Mouse (Mus musculus): Measurements from ENCODE around the gene Htr1a. TPM values are rescaled to one million over a fixed set of nuclear protein-coding genes. Genes with fewer than 3 reads are reported as not detected.
A peak's percentile ranks its signal among the peaks of the same experiment; 100 is the strongest.

Gene Htr1a
- 10 to 100 TPM; 36.2 to 40.0 TPM for total RNA-seq (2021)
- long read RNA-seq, full-length matches to known transcripts, result 64 of 64 reads
- long read RNA-seq, partial matches to known transcripts, result 0 of 64 reads
- long read RNA-seq, other reads (novel, unspliced or antisense), result 0 of 64 reads

DNA sequence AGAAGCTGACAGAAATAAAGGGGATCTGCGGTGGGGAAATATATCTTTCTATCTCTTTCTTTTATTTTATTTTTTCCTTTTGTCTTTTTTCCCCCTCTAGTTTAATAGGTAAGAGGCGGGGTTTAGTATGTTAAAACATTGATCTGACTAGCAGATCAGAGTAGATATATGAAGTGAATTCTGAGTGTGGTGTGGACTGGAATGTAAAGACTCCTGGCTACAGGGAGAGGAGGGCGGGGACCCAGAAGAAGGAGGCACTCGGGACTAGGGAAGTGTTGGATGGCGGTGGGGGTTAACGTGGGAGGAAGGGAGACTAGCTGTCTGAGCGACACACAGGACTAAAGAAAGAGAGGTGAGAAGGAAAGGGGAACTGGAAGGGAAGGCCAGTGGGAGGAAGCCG lies at the start of gene Htr1a:
Gene Htr1a (plus strand): TSS at position 301 of the 400 bp plus-strand sequence.
- DNase-seq (ENCODE audit: low spot score in 2 of 2), result peak in 1 of 2 experiments; percentile 24

DNA sequence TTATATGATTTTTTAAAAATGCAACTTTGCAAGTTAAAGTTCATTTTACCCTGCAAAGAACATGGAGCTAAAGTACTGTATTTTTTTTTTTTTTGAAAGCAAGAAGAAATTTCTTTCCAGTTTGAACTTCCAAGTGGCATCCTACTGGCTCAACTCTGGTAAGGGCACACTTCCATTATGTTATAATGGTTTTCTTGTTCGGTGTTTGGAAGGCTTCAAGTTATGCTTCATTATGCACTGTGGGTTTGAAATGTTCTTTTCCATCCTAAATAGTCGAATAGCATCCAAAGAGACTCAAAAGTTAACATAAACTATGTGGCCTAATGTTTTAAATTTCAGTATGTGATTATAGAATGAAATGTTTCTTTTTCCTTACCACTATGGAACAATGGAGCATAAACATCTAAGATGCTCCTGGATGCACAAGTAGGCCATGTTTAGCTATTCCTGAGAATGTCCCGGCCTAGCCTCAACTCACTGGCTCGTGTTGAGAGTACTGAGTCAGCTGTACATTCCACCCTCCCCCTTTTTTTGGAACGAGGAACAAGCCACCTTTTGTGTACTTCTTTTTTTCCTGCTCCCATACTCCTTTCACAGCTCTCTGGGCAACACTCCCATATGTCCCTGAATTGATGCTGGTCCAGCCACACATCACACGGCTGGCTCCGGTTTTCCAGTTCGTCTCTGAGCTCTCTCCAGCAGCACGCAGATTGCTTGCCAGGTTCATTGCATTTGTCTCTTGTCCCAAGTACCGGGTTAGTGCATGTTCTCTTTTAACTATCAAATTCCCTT lies 31.7 kb upstream of the Htr1a start:
- peak; percentile 9 to 46 for DNase-seq (ENCODE audit: low spot score in 2 of 2)

DNA sequence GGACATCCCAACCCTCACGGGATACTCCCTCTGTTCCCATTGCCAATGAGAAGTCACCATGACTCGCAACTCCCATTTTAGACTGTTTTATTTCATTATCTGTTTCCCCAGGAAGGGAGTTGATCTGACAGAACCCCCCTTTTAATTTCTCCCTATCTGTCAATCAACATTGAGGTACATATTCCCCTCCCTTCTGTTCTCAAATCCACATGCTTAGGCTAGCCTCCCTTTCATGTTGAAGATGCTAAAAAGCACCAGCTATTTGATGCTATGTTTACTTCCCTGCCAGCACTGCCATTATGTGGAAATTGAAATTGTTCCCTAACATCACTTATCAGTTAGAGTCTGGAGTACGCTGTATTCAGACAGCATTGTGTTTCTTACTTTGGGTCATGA lies 31.1 kb upstream of the Htr1a start:
- DNase-seq (ENCODE audit: low spot score in 2 of 2), result no peak

DNA sequence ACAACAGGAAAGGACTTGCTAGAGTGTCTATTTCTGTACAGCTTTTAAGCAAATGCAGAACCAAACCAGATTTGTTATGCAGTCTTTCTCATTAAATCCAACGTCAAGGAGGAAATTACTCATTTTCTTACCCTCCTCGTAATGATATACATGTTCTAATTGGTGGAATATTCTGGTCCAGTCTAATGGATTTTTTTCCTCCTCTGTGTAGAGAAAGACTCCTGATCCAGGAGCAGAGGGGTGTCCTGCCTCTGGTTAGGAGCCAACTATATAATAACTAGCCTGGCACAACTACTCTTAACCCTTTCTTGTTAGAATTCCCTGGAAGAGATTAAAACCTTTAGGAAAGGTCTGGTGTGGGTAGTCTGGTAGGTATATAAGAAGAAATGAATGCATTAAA lies 10.3 kb upstream of the Htr1a start:
- no peak for DNase-seq (ENCODE audit: low spot score in 2 of 2)

DNA sequence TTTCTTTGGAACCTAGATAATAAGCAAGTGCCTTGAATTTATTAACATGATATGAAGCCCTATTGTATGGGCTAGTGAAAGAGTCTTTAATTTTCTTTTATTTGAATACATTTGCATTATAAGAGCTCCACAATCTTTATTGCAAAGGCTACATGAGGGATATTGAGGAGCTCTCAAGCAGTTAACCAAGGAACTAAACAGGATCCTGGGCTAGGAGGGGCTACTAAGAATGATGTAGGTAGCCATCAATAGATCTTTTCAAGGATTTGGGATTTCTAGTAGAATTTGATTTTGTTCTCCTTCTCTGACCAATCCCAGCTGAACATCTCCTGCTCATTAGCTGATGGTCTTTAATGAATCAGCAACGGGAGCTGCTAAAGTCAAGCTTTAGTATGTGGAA lies 9.8 kb upstream of the Htr1a start:
- DNase-seq (ENCODE audit: low spot score in 2 of 2), result no peak

DNA sequence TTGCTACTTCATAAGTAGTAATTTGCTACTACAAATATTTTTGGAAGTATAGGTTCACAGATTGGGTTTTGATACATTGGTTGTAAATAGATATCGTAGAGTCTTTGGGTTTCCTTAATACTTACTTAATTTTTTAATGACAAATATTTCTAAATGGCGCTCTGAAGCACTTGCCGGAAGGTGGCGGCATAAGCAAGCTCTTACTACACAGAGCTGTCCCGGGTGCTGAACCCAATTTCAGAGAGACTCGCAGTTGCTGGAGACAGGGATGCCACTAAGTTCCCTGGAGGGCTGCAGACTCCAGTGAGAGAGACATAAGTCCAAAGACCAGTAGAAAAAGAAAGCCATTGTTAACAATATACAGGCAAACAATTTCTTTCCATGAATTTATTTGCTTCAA lies 863 bp upstream of the Htr1a start:
- DNase-seq (ENCODE audit: low spot score in 2 of 2), result peak; percentile 35 to 83

DNA sequence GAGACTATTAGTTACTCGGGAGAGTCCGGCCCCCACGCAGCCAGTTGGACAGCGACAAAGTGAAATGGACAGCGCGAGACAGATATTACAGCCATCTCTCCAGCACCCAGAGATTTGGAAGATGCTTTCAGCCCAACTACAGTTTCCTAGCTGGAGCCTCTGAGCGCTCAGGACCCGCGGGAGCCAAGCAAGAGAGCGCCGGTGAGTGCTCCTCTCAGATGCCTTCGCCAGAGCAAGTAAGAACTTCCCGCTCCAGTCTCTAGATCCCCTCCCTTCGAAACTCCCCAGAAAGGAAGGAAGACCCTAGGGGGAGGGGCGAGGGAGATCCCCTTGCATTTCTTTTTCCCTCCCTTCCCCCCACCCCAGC lies 415 bp downstream of the Htr1a start:
- DNase-seq (ENCODE audit: low spot score in 2 of 2), result peak in 1 of 2 experiments; percentile 41

DNA sequence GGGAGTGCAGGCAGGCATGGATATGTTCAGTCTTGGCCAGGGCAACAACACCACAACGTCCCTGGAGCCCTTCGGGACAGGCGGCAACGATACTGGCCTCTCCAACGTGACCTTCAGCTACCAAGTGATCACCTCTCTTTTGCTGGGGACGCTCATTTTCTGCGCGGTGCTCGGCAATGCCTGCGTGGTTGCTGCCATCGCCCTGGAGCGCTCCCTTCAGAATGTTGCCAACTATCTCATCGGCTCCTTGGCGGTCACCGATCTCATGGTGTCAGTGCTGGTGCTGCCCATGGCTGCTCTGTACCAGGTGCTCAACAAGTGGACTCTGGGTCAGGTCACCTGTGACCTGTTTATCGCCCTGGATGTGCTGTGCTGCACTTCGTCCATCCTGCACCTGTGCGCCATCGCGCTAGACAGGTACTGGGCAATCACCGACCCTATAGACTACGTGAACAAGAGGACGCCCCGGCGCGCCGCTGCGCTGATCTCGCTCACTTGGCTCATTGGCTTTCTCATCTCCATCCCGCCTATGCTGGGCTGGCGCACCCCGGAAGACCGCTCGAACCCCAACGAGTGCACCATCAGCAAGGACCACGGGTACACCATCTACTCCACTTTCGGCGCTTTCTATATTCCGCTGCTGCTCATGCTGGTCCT lies 927 bp downstream of the Htr1a start:
- DNase-seq (ENCODE audit: low spot score in 2 of 2), result peak; percentile 33 to 63

DNA sequence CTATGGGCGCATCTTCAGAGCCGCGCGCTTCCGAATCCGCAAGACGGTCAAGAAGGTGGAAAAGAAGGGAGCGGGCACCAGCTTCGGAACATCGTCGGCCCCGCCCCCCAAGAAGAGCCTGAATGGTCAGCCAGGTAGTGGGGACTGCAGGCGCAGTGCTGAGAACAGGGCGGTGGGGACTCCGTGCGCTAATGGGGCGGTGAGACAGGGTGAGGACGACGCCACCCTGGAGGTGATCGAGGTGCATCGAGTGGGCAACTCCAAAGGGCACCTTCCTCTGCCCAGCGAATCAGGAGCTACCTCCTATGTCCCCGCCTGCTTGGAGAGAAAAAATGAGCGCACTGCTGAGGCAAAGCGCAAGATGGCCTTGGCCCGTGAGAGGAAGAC lies 1.4 kb downstream of the Htr1a start:
- no peak for DNase-seq (ENCODE audit: low spot score in 2 of 2)

DNA sequence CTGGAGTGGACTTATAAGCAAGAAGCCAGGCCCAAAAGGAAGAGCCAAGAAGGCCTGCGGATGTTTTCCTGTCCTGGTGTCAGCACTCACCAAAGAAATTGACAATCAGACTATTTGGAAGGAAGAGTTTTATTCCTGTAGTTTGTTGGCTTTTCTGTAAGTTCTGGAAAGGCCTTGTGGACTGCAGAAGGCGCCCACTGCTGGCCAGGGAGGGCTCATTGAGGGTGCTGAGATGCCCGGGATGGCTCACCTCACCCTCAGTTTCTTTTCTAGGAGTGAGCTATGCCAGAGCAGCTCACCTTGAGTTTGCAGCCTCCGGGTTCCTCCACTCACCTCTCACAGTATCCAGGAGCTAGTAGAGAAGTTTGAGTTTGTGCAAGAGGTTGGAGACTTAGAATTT lies 2.8 kb downstream of the Htr1a start:
- no peak for DNase-seq (ENCODE audit: low spot score in 2 of 2)

DNA sequence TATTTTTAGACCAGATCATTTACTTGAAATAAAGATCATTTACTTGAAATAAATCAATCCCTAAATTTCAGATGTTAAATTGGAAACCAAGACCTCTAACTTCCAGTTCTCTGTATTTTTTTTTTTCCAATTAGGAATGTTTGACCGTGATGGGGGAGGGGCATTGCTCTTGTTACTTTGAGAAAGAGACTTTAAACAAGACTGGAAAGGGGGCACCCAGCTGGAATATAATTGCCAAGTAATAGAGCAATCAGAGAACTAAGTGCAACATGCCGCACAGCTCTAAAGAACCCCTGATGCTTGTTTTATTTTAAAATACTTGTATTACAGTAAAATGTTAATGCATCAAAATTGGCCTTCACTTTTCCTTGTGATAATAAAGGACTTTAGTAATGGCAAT lies 4.3 kb downstream of the Htr1a start:
- no peak for DNase-seq (ENCODE audit: low spot score in 2 of 2)

DNA sequence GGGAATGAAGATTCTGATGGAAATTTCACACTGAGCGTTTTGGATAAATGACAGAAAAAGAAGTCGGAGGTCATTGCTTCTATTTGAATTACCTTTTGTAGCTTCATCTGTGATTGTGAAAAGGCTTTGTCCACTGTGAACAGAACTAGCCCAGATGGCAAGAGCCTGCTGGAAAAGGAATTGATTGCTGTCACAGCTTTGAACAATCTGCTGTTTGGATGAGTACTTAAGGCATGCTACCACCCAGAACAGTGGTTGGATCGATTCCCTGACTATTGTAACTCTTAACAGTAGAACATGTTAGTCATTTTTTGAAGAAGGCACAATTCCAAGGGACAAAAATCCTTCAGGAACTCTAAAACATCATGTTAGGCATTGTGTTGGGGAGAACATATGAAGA lies 8.1 kb downstream of the Htr1a start:
- DNase-seq (ENCODE audit: low spot score in 2 of 2), result peak; percentile 66 to 82

Other genes starting within 250 kb of the Htr1a start
- gene Rnf180, start 148.8 kb upstream of the Htr1a start, total RNA-seq (2021), result 10 to 100 TPM; 14.9 to 18.2 TPM

All from layer of hippocampus, adult 18-20 months (tissue).